Mouse (Mus musculus) thymus, adult 2 months (tissue): ENCODE measurements around the gene Zfp597.

Experiments
- CTCF ChIP-seq: fragments of 200-500 bp; IDR thresholded peaks from 2 replicates; pipeline ENCODE4 v1.5.1; 2012; ENCODE audit warnings: mild to moderate bottlenecking, control low read depth, low read length, moderate library complexity, borderline replicate concordance; ENCODE audit not compliant: control insufficient read depth, poor library complexity, insufficient read depth; ENCODE audit errors: extremely low read depth
- POLR2A ChIP-seq: fragments of 200-500 bp; IDR thresholded peaks from 2 replicates; pipeline ENCODE4 v1.6.1; 2012; ENCODE audit warnings: mild to moderate bottlenecking, low read length, control low read depth, moderate library complexity; ENCODE audit not compliant: control insufficient read depth, poor library complexity, insufficient read depth; ENCODE audit errors: extremely low read depth

GRCm38 (mm10) chr16:3871815-3872214 is 12.5 kb downstream of the Zfp597 start:
- TF ChIP-seq CTCF, result no peak
- TF ChIP-seq POLR2A, result no peak
